ENCODE assay signal across 24 mouse cellular contexts in the genomic region with DNA sequence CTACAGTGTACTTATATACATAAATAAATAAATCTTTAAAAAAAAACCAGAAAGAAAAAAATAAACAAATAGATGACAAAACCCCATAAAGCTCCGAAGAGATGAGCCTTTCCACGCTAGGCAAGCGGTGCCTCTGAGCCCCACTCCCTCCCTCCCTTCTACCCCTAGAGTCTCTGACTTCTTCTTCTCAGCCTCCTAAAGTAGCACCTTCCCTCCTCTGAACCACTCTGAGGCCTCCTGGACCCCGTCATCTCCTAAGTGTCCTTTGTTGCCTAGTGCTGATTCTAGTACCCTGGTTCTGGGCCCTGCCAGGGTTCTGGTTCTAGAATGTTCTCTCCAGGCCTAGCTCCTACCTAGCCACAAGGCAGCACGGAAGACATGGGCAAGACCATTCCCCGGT. TPM values are rescaled to one million over a fixed set of nuclear protein-coding genes. Genes with fewer than 3 reads are reported as not detected.
DNase-seq lines count a peak whose midpoint lies in the region; ATAC-seq and TF ChIP-seq lines count a peak whose summit lies in the region.
"Had no signal": no experiment of that assay in that cellular context is flagged by ENCODE, and none has a peak within 500 bp of the region (broad histone marks: within the 10 kb centered on the region; RNA-seq: fewer than 3 reads in every experiment).

A gene (plus strand): TSS at position 301 of the 400 bp plus-strand sequence.

- H3K36me3 ChIP-seq in heart, embryonic 10.5 days = no peaks in the 10 kb centered on the region
- no peaks in the 10 kb centered on the region for H3K36me3 ChIP-seq in heart, embryonic 11.5 days (ENCODE audit: control insufficient read depth, insufficient read depth, low read length)
- no peaks in the 10 kb centered on the region for H3K36me3 ChIP-seq in kidney, embryonic 16.5 days (ENCODE audit: insufficient read depth, low read length)
- no peaks in the 10 kb centered on the region for H3K36me3 ChIP-seq in kidney, adult 2 months (ENCODE audit: control insufficient read depth, insufficient read depth, low read length)
- H3K36me3 ChIP-seq in E14TG2a.4 (ENCODE audit: insufficient read depth, low read length) = peaks cover 2% of the 10 kb centered on the region; the same call in 1 of the 2 replicates
- no peaks in the 10 kb centered on the region for H3K36me3 ChIP-seq in embryonic facial prominence, embryonic 12.5 days
- H3K36me3 ChIP-seq: heart, embryonic 13.5 days; liver, embryonic 13.5 days had no signal

- DNase-seq in heart, embryonic 10.5 days (ENCODE audit: low spot score) = no peak
- DNase-seq in kidney, adult 2 months = no peak
- DNase-seq in urinary bladder, postnatal 14 days (ENCODE audit: low spot score) = no peak
- DNase-seq in B cell, adult 2 months = no peak
- DNase-seq: adrenal gland, adult 8-10 months; cerebellum, adult 8-10 months; cerebellum, postnatal 36 days; embryo, embryonic 11 days; kidney, adult 11 months; kidney, postnatal 14 days; liver, embryonic 13.5 days; lung, adult 2 months; lung, postnatal 14 days; midbrain, embryonic 14.5 days had no signal

- ATAC-seq in heart, embryonic 11.5 days (replicated peaks; ENCODE audit: insufficient number of reproducible peaks, low FRiP score, low TSS enrichment) = no peak
- ATAC-seq in kidney, embryonic 16.5 days (ENCODE audit: low FRiP score, low TSS enrichment) = no peak
- ATAC-seq in embryonic facial prominence, embryonic 12.5 days (ENCODE audit: insufficient number of reproducible peaks, insufficient read depth, low FRiP score, low TSS enrichment) = no peak
- ATAC-seq: activated CD4-positive, CD25-positive, alpha-beta regulatory T cell, adult 4 months had no signal

- peak within 1 kb of the TSS; percentile 37; the same call in 1 of the 2 replicates for H3K4me3 ChIP-seq in heart, embryonic 10.5 days
- H3K4me3 ChIP-seq in heart, embryonic 11.5 days (ENCODE audit: low read depth, low read length) = no peak within 1 kb of the TSS
- H3K4me3 ChIP-seq in kidney, embryonic 16.5 days (ENCODE audit: low read length) = no peak within 1 kb of the TSS
- H3K4me3 ChIP-seq in kidney, adult 2 months (ENCODE audit: insufficient read depth, low read depth, low read length) = no peak within 1 kb of the TSS
- no peak within 1 kb of the TSS for H3K4me3 ChIP-seq in E14TG2a.4 (replicated peaks; ENCODE audit: low read length)
- no peak within 1 kb of the TSS for H3K4me3 ChIP-seq in embryonic facial prominence, embryonic 12.5 days
- H3K4me3 ChIP-seq: heart, embryonic 13.5 days; liver, embryonic 13.5 days had no signal

- 88% methylated on average over 6 of the region's 6 CpGs for WGBS in heart, embryonic 10.5 days
- WGBS in heart, embryonic 11.5 days (ENCODE audit: insufficient replicate concordance) = 80% methylated on average over 6 of the region's 6 CpGs
- 86% methylated on average over 6 of the region's 6 CpGs for WGBS in kidney, embryonic 16.5 days
- 92% methylated on average over 6 of the region's 6 CpGs for WGBS in kidney, adult 2 months
- 83% methylated on average over 6 of the region's 6 CpGs for WGBS in embryonic facial prominence, embryonic 12.5 days

- no peak within 1 kb of the TSS for H3K27ac ChIP-seq in heart, embryonic 10.5 days
- no peak within 1 kb of the TSS for H3K27ac ChIP-seq in heart, embryonic 11.5 days (ENCODE audit: low read depth, low read length)
- no peak within 1 kb of the TSS for H3K27ac ChIP-seq in kidney, embryonic 16.5 days (ENCODE audit: low read length)
- H3K27ac ChIP-seq in kidney, adult 2 months (ENCODE audit: insufficient read depth, low read depth, low read length) = no peak within 1 kb of the TSS
- no peak within 1 kb of the TSS for H3K27ac ChIP-seq in embryonic facial prominence, embryonic 12.5 days
- H3K27ac ChIP-seq: heart, embryonic 13.5 days; liver, embryonic 13.5 days had no signal

- H3K4me2 ChIP-seq in heart, embryonic 11.5 days = no peak within 1 kb of the TSS
- H3K4me2 ChIP-seq in kidney, embryonic 16.5 days (replicated peaks; ENCODE audit: low read depth, low read length) = peak within 1 kb of the TSS; percentile 38
- H3K4me2 ChIP-seq in embryonic facial prominence, embryonic 12.5 days (replicated peaks) = peak within 1 kb of the TSS; percentile 33; the same call in 1 of the 2 replicates
- H3K4me2 ChIP-seq: liver, embryonic 13.5 days had no signal

- H3K9ac ChIP-seq in heart, embryonic 11.5 days (ENCODE audit: low read depth, low read length) = no peak within 1 kb of the TSS
- H3K9ac ChIP-seq in kidney, embryonic 16.5 days (replicated peaks; ENCODE audit: low read length) = no peak within 1 kb of the TSS
- no peak within 1 kb of the TSS for H3K9ac ChIP-seq in embryonic facial prominence, embryonic 12.5 days
- H3K9ac ChIP-seq: heart, embryonic 13.5 days; liver, embryonic 13.5 days had no signal

- TF ChIP-seq CTCF in kidney, adult 2 months (conservative IDR thresholded peaks at IDR 0.05; ENCODE audit: insufficient read depth, insufficient read length, low read depth, low read length) = no peak
- TF ChIP-seq CTCF in E14TG2a.4 (conservative IDR thresholded peaks at IDR 0.05; ENCODE audit: low read length) = peak; percentile 14; the same call in 1 of the 2 replicates

- no peak for TF ChIP-seq POLR2A in kidney, adult 2 months (IDR thresholded peaks at IDR 0.05; ENCODE audit: low read depth, low read length)

- H3K9me3 ChIP-seq in heart, embryonic 10.5 days = no peaks in the 10 kb centered on the region
- no peaks in the 10 kb centered on the region for H3K9me3 ChIP-seq in heart, embryonic 11.5 days (replicated peaks; ENCODE audit: control insufficient read depth, low read length)
- no peaks in the 10 kb centered on the region for H3K9me3 ChIP-seq in kidney, embryonic 16.5 days (ENCODE audit: low read length)
- no peaks in the 10 kb centered on the region for H3K9me3 ChIP-seq in E14TG2a.4 (ENCODE audit: low read length)
- H3K9me3 ChIP-seq in embryonic facial prominence, embryonic 12.5 days = no peaks in the 10 kb centered on the region
- H3K9me3 ChIP-seq: heart, embryonic 13.5 days; liver, embryonic 13.5 days had no signal

- peaks cover 34% of the 10 kb centered on the region for H3K27me3 ChIP-seq in heart, embryonic 10.5 days (ENCODE audit: insufficient read depth, poor library complexity, severe bottlenecking)
- H3K27me3 ChIP-seq in heart, embryonic 11.5 days (ENCODE audit: control insufficient read depth, insufficient read depth, low read length) = peaks cover 8% of the 10 kb centered on the region
- H3K27me3 ChIP-seq in kidney, embryonic 16.5 days (ENCODE audit: insufficient read depth, low read length) = no peaks in the 10 kb centered on the region
- H3K27me3 ChIP-seq in kidney, adult 2 months (replicated peaks; ENCODE audit: control insufficient read depth, insufficient read depth, low read length) = no peaks in the 10 kb centered on the region
- peaks cover 11% of the 10 kb centered on the region; the same call in 1 of the 2 replicates for H3K27me3 ChIP-seq in E14TG2a.4 (ENCODE audit: insufficient read depth, low read length)
- peaks cover 3% of the 10 kb centered on the region; the same call in 1 of the 2 replicates for H3K27me3 ChIP-seq in embryonic facial prominence, embryonic 12.5 days

- H3K4me1 ChIP-seq in heart, embryonic 10.5 days = peaks cover 14% of the 10 kb centered on the region
- H3K4me1 ChIP-seq in heart, embryonic 11.5 days (ENCODE audit: control insufficient read depth, insufficient read depth, low read length) = no peaks in the 10 kb centered on the region; the same call in 1 of the 2 replicates
- H3K4me1 ChIP-seq in kidney, embryonic 16.5 days (ENCODE audit: insufficient read depth, low read length) = peaks cover 15% of the 10 kb centered on the region; the same call in 1 of the 2 replicates
- H3K4me1 ChIP-seq in kidney, adult 2 months (ENCODE audit: control insufficient read depth, insufficient read depth, low read length) = peaks cover 13% of the 10 kb centered on the region; the same call in 1 of the 2 replicates
- peaks cover 49% of the 10 kb centered on the region for H3K4me1 ChIP-seq in E14TG2a.4 (replicated peaks; ENCODE audit: low read depth, low read length)
- peaks cover 6% of the 10 kb centered on the region for H3K4me1 ChIP-seq in embryonic facial prominence, embryonic 12.5 days

RNA-seq across cellular contexts. Expression of the gene that starts here (rescaled TPM):
- polyA plus RNA-seq in heart, embryonic 10.5 days (2016; fragmentation: Nextera tagmentation; extraction: Ambion mirVana) = 0.10 TPM in 1 of 2 replicates, not detected in the other
- not detected in 2 replicates for polyA plus RNA-seq in heart, embryonic 11.5 days (2014; fragmentation: Nextera tagmentation; extraction: Ambion mirVana)
- polyA plus RNA-seq in kidney, embryonic 16.5 days (2015; fragmentation: Nextera tagmentation; extraction: Ambion mirVana) = not detected in 2 replicates
- 0.20 TPM in 1 of 2 replicates, not detected in the other for polyA plus RNA-seq in kidney, adult 2 months (2012; rRNA removed)
- polyA plus RNA-seq in embryonic facial prominence, embryonic 12.5 days (2016; fragmentation: Nextera tagmentation; extraction: Ambion mirVana) = not detected in 2 replicates
- polyA plus RNA-seq: activated CD4-positive, CD25-positive, alpha-beta regulatory T cell, adult 4 months; C2C12; heart, embryonic 13.5 days; liver, embryonic 13.5 days; lung, adult 2 months; midbrain, embryonic 14.5 days; small intestine, adult 2 months; stomach, embryonic 16.5 days; thymus, postnatal 0 days had no signal
